Mouse (Mus musculus) splenic B cell, adult 2 months (primary cell): ENCODE results near the gene Slc39a9.

Experiments used
- DNase-seq: peaks from one replicate; pipeline ENCODE4 v3.0.0-alpha.2; 2011; ENCODE audit warnings: low read depth, low spot score
- H3K27me3 ChIP-seq: 2 replicates; pipeline ENCODE4 v1.6.1; 2012; ENCODE audit warnings: mild to moderate bottlenecking, low read length, moderate library complexity, mixed read lengths; ENCODE audit not compliant: control insufficient read depth, poor library complexity, insufficient read depth, severe bottlenecking
- H3K36me3 ChIP-seq: 2 replicates; pipeline ENCODE4 v1.6.1; 2012; ENCODE audit warnings: mild to moderate bottlenecking, low read length, moderate library complexity, mixed read lengths; ENCODE audit not compliant: control insufficient read depth, poor library complexity, insufficient read depth, severe bottlenecking

The Slc39a9 gene

DNA sequence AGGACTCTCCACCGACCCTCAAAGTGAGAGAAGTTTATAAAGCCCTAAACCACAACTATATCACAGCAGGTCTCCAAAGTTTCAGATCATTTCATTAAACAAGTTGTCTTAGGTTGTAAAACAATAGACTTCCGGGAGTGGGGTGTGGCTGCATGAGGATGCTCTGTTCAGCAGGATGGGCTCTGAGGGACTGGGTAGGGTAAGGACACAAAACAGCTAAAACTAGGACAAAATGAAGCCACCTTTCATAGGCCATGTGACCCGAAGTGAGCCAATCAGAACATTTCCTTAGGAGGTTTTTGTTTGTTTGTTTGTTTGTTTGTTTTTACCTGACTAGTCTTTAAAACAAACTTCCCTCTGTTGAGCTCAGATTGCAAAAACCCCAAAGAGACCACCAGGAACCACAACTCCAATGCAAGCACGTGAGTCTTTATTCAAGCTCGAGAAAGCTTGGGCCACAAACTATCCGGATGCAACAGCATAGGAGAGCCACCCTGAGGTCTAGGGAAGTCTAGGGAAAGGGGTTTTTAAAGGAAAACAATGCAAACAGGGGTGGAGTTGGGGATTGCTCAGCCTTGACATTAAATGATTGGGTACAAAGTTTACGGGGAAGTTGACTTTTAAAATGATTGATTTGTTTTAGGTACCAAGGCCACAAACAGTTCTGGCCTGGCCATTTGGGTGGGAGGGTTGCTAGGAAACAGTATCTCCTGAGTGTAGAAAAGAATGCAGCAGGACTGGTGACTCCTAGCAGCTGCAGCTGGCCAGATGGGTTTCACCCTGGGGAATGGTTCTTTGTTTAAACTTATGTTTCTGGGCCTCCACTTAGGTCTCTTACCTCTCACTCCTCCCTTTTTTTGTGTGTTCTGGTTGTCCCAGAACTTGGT is 28.1 kb upstream of the Slc39a9 start:
- Histone ChIP-seq H3K36me3 (no peaks in the 10 kb centered on the region), H3K27me3 (no peaks in the 10 kb centered on the region; the same call in 1 of the 2 replicates)
- no peak for DNase-seq

DNA sequence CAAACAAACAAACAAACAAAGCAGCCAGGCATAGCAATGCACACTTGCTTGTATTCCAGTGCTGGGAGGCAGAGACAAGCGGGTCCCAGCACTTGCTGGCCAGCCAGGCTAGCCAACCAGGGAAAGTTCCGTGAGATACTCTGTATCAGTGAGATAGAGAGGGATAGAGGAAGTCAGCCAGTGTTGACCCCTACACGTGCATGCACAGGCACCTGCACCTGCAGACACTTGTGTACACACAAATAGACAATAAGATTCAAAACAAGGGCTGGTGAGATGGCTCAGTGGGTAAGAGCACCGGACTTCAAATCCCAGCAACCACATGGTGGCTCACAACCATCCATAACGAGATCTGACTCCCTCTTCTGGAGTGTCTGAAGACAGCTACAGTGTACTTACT is 23.2 kb upstream of the Slc39a9 start:
- Histone ChIP-seq H3K36me3 (no peaks in the 10 kb centered on the region), H3K27me3 (no peaks in the 10 kb centered on the region; the same call in 1 of the 2 replicates)
- DNase-seq: no peak

DNA sequence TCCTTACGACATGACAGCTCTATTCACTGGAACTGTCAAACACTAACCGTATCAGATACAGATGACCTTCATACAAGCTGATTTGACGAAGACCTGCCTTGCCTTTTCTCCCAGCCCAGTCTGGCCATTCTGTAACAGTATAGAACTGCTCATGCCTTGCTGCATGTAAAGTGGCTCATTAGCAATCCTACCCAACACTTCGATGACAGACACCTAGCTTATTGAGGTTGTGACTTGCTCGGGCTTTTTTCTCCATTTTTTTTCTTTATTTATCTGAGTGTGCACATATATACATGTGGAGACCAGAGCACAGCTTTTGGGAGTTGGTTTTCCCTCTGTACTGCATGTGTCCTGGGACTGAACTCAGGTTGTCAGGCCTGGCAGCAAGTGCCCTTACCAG is 11.9 kb upstream of the Slc39a9 start:
- H3K27me3 ChIP-seq: no peaks in the 10 kb centered on the region
- DNase-seq: no peak
- peaks cover 4% of the 10 kb centered on the region; the same call in 1 of the 2 replicates for H3K36me3 ChIP-seq

DNA sequence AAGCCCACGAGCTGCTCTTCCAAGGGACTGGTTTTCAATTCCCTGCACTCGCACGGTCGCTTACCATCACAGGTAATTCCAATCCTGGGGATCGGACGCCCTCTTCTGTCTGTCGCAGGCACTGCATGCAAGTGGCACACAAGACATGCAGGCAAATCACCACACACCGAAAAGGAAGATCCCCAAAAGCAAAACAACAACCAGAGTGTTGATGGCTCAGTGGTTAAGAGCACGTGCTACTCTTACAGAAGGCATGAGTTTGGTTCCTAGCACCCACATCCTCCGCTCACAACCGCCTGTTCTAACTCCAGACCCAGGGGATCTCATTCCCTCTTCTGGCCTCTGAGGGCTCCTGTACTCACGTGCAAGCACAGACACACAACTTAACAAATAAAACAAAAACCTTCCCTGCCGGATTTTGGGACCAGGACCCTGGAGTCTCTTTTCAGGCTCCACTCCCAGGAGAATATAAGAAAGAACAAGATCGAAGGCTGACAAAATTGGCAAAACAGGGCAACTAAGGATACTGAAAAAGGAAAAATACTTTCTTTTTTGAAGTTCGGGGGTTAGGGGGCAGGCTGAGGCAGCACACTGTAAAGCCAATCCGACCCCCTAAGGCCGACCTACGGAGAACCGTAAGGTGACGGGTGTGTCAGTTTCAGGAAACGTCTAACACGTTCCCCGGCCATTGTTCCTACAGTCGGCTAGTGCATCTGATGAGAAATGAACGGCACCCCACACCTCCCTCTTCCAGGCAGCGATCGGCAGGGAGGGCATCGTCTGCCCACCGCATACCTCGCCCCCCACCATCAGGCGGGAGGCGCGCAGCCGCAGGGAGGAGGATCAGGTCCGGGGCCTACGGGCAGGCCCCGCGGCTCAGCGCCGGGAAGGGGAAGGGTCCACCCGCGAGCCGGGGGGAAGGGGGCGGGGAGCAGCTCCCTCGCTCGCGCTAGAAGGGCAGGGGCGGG is 674 bp upstream of the Slc39a9 start:
- no peaks in the 10 kb centered on the region for H3K27me3 ChIP-seq
- peak; percentile 78 for DNase-seq
- peaks cover 6% of the 10 kb centered on the region; the same call in 1 of the 2 replicates for H3K36me3 ChIP-seq

DNA sequence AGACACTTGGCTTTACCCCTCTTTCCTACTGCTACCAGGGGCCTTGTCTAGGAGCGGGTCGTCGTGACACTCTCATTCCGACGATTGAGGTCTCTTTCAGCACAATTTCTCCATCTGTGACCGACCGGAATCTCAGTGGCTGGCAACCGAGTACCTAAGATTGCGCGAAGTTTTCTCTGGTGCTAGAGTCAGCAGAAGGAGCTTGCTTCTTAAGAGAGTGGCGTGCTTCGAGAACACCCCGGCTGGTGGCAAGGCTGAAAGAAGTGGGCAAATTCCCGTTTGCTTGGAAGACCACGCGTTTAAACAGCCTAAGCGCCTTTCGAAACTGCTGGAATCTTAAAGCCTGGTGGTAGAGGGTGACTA is 804 bp downstream of the Slc39a9 start:
- no peaks in the 10 kb centered on the region for H3K27me3 ChIP-seq
- H3K36me3 ChIP-seq: peaks cover 3% of the 10 kb centered on the region; the same call in 1 of the 2 replicates
- DNase-seq: no peak

DNA sequence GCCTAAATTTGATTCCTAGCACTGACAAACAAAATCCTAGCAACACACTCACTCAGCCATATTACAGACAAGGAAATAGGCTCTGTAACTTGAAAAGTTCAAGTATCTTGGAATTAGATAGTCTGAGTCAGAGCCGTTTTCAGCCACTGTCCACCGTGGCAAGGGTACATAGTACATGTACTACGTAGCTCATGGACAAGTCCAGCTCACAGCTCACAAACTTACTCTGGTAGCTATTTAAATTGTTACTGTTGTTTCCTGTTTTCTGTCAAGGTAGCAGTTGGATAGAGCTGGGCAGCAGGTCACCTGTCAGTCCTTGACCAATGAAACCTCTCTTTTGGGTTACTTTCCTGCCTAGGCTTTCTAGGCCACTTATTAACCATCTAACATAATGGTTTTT is 2.7 kb downstream of the Slc39a9 start:
- no peak for DNase-seq
- Histone ChIP-seq H3K36me3 (no peaks in the 10 kb centered on the region), H3K27me3 (no peaks in the 10 kb centered on the region)

DNA sequence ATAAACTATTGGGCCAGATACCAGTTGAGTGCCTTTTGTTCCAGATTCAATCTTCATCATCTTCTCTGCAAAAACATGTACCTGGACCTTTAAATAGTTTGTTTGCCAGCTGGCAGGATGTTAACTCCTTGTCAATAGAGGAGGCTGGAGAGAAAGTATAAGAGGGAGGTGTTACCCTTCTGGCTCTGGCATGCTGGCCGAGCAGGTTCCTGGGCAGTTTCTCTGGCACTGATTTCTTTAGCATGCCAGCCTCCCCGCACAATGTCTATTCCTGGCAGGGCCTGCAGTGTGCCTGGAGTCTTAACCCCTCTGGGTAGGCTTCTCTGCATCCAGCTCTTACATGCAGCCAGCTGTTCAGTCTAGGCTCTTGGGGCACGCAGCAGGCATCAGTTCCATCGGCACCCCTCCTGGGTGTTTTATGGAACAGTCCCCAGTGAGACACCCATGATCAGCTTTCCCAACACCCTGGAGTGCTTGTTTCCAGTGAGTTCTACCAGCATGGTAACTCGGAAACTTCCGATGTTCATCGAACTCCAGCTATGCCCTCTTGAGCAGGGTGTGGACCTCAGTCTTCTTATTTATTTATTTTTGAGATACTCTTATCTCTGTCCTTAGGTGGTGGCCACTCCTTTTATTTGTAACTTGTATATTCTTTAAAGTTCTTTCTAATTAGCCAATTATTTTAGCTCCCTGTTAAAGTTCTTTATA is 10.4 kb downstream of the Slc39a9 start:
- Histone ChIP-seq H3K27me3 (no peaks in the 10 kb centered on the region), H3K36me3 (no peaks in the 10 kb centered on the region)
- DNase-seq: no peak

DNA sequence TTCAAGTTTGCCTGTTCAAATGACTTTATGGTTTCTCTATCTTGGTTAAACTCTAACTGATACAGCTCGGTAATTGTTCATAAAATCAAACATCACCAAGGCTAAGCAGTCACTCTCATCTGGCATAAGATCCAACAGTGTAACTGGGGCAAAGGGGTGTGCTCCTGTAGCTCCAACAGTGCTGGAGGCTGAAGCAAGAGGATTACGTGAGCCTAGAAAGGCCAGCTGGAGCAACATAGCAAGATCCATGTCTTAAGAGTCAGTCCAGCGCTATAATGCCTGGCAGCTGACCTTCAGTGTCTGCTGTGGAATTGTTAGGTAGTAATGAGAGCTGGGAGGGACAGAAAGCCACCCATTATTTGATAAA is 11.0 kb downstream of the Slc39a9 start:
- no peak for DNase-seq
- Histone ChIP-seq H3K36me3 (no peaks in the 10 kb centered on the region), H3K27me3 (no peaks in the 10 kb centered on the region)

DNA sequence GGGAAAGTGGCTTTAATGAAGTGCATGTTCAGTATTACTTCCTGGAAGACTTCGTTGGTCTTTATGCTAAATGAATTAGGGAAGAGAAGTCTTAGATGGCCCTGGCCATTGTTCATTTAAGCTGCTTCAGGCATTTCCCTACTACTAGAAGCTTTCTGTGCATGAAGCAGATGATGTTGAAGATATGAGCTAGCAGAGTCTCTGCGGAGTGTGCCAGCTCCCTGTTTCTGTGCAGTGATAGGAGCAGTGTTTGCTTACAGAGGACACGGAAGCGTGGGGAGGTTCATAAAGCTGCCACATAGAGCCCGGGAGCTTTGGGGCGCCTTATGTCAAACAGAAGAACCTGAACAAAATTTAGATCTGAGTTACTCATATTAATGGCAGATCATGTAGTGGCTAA is 15.0 kb downstream of the Slc39a9 start:
- no peak for DNase-seq
- H3K36me3 ChIP-seq: 0 out of 2 replicates have a peak, but pooled peaks cover 2% of the 10 kb centered on the region
- no peaks in the 10 kb centered on the region for H3K27me3 ChIP-seq

DNA sequence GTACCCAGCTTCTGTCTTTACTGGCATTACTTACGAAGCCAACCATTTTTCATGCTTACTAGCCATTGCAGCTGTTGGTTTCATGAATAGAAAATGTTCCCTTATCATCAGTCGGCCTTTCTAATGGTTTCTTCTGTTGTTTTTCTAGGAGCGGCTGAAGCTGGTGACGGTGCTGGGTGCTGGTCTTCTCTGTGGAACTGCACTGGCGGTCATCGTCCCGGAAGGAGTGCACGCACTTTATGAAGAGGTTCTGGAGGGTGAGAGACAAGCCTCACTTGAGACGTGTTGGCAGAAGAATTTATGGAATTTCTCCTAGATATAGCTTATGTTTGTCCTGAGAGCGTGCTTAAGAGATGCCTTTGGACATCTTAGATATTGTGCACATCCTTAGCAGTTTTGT is 18.6 kb downstream of the Slc39a9 start:
- H3K27me3 ChIP-seq: no peaks in the 10 kb centered on the region
- no peak for DNase-seq
- peaks cover 13% of the 10 kb centered on the region for H3K36me3 ChIP-seq

DNA sequence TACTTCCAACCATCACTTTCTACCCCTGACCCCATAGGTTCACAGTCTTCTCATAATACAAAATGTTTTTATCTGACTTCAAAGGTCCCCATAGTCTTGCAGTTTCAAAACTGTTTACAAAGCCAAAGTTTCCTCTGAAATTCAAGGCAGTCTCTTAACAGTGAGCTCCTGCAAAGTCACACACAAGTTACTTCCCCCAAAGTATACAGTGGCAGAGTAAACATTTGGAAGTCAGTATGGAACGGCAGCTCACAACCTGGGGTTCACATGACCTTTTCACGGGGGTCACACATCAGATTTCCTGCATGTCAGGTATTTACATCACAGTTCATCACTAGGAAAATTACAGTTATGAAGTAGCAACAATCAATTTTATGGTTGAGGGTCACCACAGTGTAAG is 20.3 kb downstream of the Slc39a9 start:
- peaks cover 22% of the 10 kb centered on the region for H3K36me3 ChIP-seq
- no peak for DNase-seq

DNA sequence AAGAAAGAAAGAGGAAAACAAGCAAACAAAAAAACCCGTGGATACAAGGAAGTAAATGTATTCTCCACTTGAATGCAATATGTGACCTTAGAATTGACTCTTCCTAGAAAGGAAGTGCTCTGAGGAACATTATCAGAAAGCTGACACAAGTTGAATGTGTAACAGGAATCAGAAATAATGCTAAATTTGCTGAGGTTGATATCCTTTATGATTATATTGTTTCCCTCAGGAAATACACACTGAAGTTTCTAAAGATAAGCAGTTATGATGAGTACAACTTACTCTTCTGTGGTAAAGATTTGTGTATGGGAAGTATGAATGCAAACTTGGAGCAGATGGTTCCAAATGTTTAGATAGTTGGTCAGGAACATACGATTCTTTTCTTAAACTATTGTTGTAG is 24.7 kb downstream of the Slc39a9 start:
- Histone ChIP-seq H3K27me3 (no peaks in the 10 kb centered on the region), H3K36me3 (peaks cover 24% of the 10 kb centered on the region)
- no peak for DNase-seq

More for the DNA sequence above, 20.3 kb downstream of the Slc39a9 start:
- H3K27me3 ChIP-seq: no peaks in the 10 kb centered on the region

DNA sequence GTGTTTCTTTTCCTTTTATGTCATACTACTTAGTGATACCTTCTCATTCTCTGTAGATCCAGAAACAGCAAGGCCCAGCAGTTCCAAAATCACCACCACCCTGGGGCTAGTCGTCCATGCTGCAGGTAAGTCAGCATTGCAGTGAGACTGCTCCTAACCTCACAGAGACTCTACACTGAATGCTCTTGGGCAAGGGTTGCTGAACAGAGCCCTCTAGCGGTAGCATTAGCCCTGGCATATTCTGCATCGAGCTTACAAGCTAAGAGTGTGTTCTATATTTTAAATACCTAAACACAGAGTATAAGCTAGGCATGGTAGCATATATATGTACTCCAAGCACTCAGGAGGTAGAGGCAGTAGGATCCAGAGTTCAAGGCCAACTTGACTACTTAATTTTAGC is 29.5 kb downstream of the Slc39a9 start:
- no peaks in the 10 kb centered on the region for H3K27me3 ChIP-seq
- DNase-seq: peak; percentile 65
- peaks cover 10% of the 10 kb centered on the region for H3K36me3 ChIP-seq

DNA sequence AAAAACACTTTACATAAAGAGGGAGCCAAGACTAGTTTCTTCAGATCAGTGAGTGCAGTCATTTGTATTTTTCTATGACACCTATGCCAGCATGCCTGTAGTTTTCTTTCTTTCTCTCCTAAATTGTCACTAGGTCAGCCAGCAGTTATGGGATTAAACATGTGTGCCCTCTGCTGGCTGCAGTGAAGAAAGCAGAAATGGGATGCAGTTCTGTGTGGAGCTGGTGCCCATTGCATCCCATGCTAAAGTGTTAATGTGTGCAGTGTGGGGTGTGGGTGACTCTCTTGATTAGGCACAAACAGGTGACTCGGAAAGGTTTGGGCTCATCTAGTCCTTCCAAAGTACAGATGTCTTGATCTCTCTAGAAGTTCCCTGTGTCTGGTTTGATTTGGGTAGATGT is 37.7 kb downstream of the Slc39a9 start:
- no peaks in the 10 kb centered on the region for H3K36me3 ChIP-seq
- peaks cover 3% of the 10 kb centered on the region; the same call in 1 of the 2 replicates for H3K27me3 ChIP-seq
- peak; percentile 27 for DNase-seq
